Mouse (Mus musculus) ES-Bruce4 (cell line): ENCODE data around the gene Pdzph1. TPM values are rescaled to one million over a fixed set of nuclear protein-coding genes. Genes with fewer than 3 reads are reported as not detected.
A peak's percentile ranks its signal among the peaks of the same experiment; 100 is the strongest.

Source experiments
- H3K27ac ChIP-seq: 2 replicates; pipeline ENCODE4 v1.5.1; 2012; ENCODE audit warnings: low read length, inconsistent platforms; ENCODE audit not compliant: insufficient read depth
- H3K27me3 ChIP-seq: 2 replicates; pipeline ENCODE4 v1.6.1; 2012; ENCODE audit warnings: mild to moderate bottlenecking, low read length, inconsistent platforms; ENCODE audit not compliant: control insufficient read depth, poor library complexity, insufficient read depth, severe bottlenecking
- H3K36me3 ChIP-seq: 2 replicates; pipeline ENCODE4 v1.6.1; 2012; ENCODE audit warnings: inconsistent platforms, mild to moderate bottlenecking, low read length, moderate library complexity; ENCODE audit not compliant: control insufficient read depth, poor library complexity, insufficient read depth, severe bottlenecking
- H3K4me1 ChIP-seq: one replicate; pipeline ENCODE4 v1.8.1; 2011; ENCODE audit warnings: low read length; ENCODE audit not compliant: control insufficient read depth, insufficient read depth
- H3K4me3 ChIP-seq: 2 replicates; pipeline ENCODE4 v1.5.1; 2011; ENCODE audit warnings: low read depth, mild to moderate bottlenecking, low read length
- H3K9ac ChIP-seq: 2 replicates; pipeline ENCODE4 v1.6.1; 2012; ENCODE audit warnings: low read depth, mild to moderate bottlenecking, inconsistent platforms; ENCODE audit not compliant: poor library complexity, severe bottlenecking
- H3K9me3 ChIP-seq: replicated peaks from 2 replicates; pipeline ENCODE4 v1.6.1; 2012; ENCODE audit warnings: mild to moderate bottlenecking, low read length, inconsistent platforms; ENCODE audit not compliant: control insufficient read depth, poor library complexity, insufficient read depth, severe bottlenecking
- CTCF ChIP-seq: IDR thresholded peaks from one replicate; pipeline ENCODE4 v1.8.1; 2011; ENCODE audit warnings: low read depth, low read length
- EP300 ChIP-seq: IDR thresholded peaks from 2 replicates; pipeline ENCODE4 v1.6.1; 2011; ENCODE audit warnings: low read depth, low read length; ENCODE audit not compliant: insufficient read depth
- POLR2A ChIP-seq: IDR thresholded peaks from one replicate; pipeline ENCODE4 v1.8.1; 2011; ENCODE audit warnings: low read length; ENCODE audit not compliant: insufficient read depth
- polyA plus RNA-seq: library from polyadenylated mRNA; stranded (reverse); fragments of >200 nt; gene quantifications from 2 replicates; pipeline ENCODE4 v1.2.4, GENCODE M21; 2011; ENCODE audit warnings: low read depth; ENCODE audit not compliant: missing spikeins, insufficient read depth, insufficient read length

The Pdzph1 gene
- polyA plus RNA-seq, 1 experiment: not detected

DNA sequence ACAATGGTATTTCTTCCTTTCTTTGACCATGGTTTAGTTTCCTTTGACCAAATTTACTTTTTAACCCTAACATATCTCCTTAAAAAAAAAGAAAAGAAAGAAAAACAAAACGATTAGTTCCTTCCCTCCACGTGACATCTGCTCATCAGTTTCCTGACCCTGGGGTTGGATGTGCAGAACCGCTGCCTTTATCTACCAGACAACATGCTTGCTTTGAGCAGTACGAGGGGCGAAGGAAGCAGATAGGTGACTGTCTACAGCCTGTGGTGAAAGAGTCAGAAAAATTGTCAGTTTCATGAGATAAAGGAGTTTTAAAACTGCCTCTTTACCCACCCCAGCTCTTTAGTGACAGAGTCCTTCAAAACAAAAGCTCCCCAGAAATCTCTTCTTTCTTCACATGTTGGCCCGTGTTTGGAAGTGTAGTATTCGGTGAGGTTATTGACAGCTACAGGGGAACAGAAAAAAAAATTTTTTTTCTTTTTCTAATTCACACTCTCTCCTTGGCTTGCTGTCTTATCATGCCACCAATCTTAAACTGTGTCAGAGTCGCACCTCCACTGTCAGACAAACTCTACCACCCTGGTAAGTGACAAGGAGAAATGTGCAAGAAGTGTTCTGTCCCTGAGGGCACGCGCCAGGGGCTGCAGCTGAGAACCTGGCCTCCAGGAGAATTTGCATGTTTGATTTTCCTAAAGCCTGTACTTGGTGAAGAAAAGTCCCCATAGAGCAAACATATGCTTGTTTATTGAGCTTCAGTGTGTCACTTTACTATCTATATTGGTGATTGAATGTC, 66.2 kb downstream of the Pdzph1 start:
- H3K4me3 ChIP-seq: no peak overlapping the region
- TF ChIP-seq CTCF: no peak
- TF ChIP-seq EP300: no peak
- no peak for TF ChIP-seq POLR2A
- no peak overlapping the region for H3K9ac ChIP-seq
- no peak overlapping the region for H3K27ac ChIP-seq
- no peaks in the 10 kb centered on the region for H3K36me3 ChIP-seq
- no peaks in the 10 kb centered on the region for H3K4me1 ChIP-seq
- no peaks in the 10 kb centered on the region; the same call in 1 of the 2 replicates for H3K27me3 ChIP-seq
- H3K9me3 ChIP-seq: no peaks in the 10 kb centered on the region

DNA sequence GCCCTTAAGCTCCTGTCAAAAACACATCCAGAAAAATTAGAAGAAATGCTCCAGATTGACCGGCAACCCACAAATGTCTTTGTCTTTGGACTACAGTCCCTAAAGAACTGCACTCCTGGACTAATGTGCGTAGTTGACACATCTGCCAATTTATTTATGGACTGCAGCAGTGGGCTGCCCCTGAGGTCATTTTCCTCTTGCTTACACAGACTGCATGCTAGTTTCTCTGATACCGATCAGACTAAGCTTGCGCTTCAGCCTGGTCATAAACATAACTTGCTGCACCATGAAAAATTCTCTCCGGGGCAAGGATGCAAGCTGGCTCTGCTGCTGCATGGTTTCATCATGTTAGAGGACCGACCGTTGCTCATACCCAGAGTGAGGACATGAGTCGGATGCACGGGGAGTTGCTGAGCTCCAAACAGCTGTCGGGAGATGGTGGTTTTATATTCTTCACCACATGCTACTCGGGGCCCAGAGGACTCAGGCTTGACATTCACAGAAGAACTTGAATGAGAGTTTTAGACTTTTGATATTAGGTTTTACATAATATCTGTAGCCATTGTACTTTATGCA, 67.2 kb downstream of the Pdzph1 start:
- Histone ChIP-seq H3K9me3 (no peaks in the 10 kb centered on the region), H3K9ac (no peak overlapping the region), H3K4me3 (no peak overlapping the region), H3K4me1 (no peaks in the 10 kb centered on the region), H3K27me3 (no peaks in the 10 kb centered on the region; the same call in 1 of the 2 replicates), H3K27ac (no peak overlapping the region), H3K36me3 (no peaks in the 10 kb centered on the region)
- TF ChIP-seq CTCF (no peak), POLR2A (no peak), EP300 (no peak)

DNA sequence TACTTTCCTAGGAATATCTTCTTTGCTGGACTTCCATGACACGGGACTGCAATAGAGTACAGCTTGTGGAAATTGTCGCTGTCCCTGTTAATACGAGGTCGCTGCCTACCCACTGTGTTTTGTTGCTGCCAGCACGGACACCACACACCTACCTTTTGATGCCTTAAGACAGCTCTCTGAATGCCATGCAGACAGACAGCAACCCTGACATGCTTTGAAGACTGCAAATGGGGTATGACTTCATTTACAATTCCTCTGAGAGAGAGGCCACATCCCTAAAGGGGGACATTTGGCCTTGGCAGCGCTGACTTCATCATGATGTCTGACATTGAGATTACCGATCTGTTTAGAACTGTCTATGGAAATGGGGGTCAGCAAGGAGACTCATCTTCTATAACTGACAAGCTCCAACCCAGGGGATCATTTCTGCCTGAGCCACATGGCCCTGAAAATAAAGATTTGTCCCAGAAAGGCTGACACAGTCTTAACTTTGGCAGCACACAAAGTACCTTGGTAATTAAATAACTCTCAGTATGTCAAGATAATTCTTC, 67.8 kb downstream of the Pdzph1 start:
- Histone ChIP-seq H3K27ac (no peak overlapping the region), H3K9me3 (no peaks in the 10 kb centered on the region), H3K9ac (no peak overlapping the region)

DNA sequence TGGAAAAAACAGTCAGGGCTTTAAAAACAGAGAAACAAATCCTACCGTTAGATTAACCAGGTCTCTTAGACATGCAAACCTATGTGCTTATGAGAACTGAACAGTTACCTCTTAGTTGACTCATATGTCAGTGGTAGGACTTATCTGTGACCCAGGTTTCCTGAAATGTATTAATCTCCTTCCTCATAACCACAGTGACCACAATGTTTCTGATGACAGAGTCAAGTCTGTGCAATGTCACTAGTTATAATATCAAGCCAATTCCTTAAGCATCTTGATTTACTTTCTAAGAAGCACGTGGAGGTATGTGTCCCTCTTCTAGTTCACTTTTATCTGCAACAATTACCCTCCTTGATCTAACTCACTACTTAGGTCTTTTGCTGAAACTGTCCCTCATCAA, 68.4 kb downstream of the Pdzph1 start:
- TF ChIP-seq EP300 (no peak), CTCF (no peak), POLR2A (no peak)
- no peaks in the 10 kb centered on the region for H3K4me1 ChIP-seq
- no peaks in the 10 kb centered on the region for H3K9me3 ChIP-seq
- H3K9ac ChIP-seq: no peak overlapping the region
- H3K4me3 ChIP-seq: no peak overlapping the region
- no peak overlapping the region for H3K27ac ChIP-seq
- H3K27me3 ChIP-seq: no peaks in the 10 kb centered on the region; the same call in 1 of the 2 replicates
- no peaks in the 10 kb centered on the region for H3K36me3 ChIP-seq

More for the DNA sequence above, 67.8 kb downstream of the Pdzph1 start:
- TF ChIP-seq CTCF (no peak), POLR2A (no peak)
- Histone ChIP-seq H3K4me1 (no peaks in the 10 kb centered on the region), H3K4me3 (no peak overlapping the region), H3K27me3 (no peaks in the 10 kb centered on the region; the same call in 1 of the 2 replicates), H3K36me3 (no peaks in the 10 kb centered on the region)

DNA sequence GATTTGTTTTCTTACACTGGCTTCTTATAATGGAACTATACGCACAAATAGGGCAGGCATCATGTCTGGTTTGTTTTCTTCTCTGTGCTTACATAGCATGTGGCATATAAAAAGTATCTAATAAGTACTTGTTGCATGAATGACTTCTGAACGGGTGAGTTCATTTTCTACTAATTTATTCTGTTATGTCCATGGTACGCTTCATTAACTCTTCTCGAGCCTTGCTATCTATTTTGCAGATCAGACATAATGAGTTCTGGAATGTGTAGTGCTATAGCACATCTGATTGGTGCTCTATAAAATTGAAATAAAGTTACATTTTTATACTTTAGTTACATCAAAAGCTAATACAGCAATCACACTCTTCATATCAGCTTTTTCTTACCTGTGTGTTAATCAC, 71.2 kb downstream of the Pdzph1 start:
- Histone ChIP-seq H3K4me1 (no peaks in the 10 kb centered on the region), H3K27ac (no peak overlapping the region), H3K36me3 (no peaks in the 10 kb centered on the region), H3K9me3 (no peaks in the 10 kb centered on the region), H3K27me3 (no peaks in the 10 kb centered on the region; the same call in 1 of the 2 replicates), H3K9ac (no peak overlapping the region), H3K4me3 (no peak overlapping the region)
- TF ChIP-seq EP300 (no peak), CTCF (no peak)

DNA sequence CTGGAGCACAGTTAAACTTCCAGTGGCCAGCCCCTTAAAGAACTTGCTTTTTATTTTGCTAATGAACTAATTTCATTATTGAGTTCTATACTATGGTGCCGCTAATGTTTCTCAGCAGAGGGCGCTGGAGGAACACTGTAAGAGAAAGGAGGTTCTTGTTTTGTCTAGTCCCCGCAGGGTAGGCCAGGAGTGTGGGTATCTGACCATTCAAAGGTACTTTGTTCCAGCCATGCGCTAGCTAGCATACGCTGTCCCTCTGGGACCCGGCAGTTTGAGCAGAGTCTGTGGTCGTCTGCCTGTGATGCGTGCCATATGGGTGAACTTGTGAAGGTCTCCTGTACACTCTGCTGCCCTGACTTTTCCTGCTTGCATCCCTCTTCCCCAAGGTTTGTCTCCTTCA, 72.1 kb downstream of the Pdzph1 start:
- TF ChIP-seq EP300 (no peak), POLR2A (no peak), CTCF (peak; percentile 27)
- H3K9me3 ChIP-seq: no peaks in the 10 kb centered on the region
- H3K27me3 ChIP-seq: no peaks in the 10 kb centered on the region; the same call in 1 of the 2 replicates
- H3K4me3 ChIP-seq: no peak overlapping the region
- no peaks in the 10 kb centered on the region for H3K4me1 ChIP-seq
- no peak overlapping the region for H3K27ac ChIP-seq
- H3K9ac ChIP-seq: no peak overlapping the region
- no peaks in the 10 kb centered on the region for H3K36me3 ChIP-seq
